Mouse (Mus musculus): ENCODE measurements at regions not wholly inside any gene's neighbourhood (a gene's known extent, or its start where the extent isn't known, plus 50 kb on each side); places are given as distances from the start of the nearest gene placed in this dataset.

GRCm38 (mm10) chr13:101625922-101626321 is 142.1 kb downstream of the Pik3r1 start:
- no peak for DNase-seq

- peak; percentile 7 for DNase-seq
These were observed 143.8 kb downstream of the Pik3r1 start for GRCm38 (mm10) chr13:101624179-101624581.

- DNase-seq: no peak
These were observed 145.4 kb downstream of the Pik3r1 start for GRCm38 (mm10) chr13:101622649-101623048.

GRCm38 (mm10) chr13:101620660-101621059 is 147.4 kb downstream of the Pik3r1 start:
- no peak for DNase-seq

GRCm38 (mm10) chr13:101619154-101619553 is 148.9 kb downstream of the Pik3r1 start:
- no peak for DNase-seq

- DNase-seq: no peak
These were observed 155.2 kb downstream of the Pik3r1 start for GRCm38 (mm10) chr13:101612786-101613185.

- no peak for DNase-seq
These were observed 156.3 kb downstream of the Pik3r1 start for GRCm38 (mm10) chr13:101611725-101612124.

- DNase-seq: no peak
These were observed 161.8 kb downstream of the Pik3r1 start for GRCm38 (mm10) chr13:101606184-101606730.

GRCm38 (mm10) chr13:101605685-101606084 is 162.3 kb downstream of the Pik3r1 start:
- no peak for DNase-seq

GRCm38 (mm10) chr13:101605051-101605450 is 163.0 kb downstream of the Pik3r1 start:
- DNase-seq: no peak

GRCm38 (mm10) chr13:101598126-101598485 is 169.9 kb downstream of the Pik3r1 start:
- DNase-seq: no peak

GRCm38 (mm10) chr13:101597243-101598125 is 170.5 kb downstream of the Pik3r1 start:
- no peak for DNase-seq

- DNase-seq: no peak
These were observed 173.4 kb downstream of the Pik3r1 start for GRCm38 (mm10) chr13:101594511-101595175.

GRCm38 (mm10) chr13:101592355-101592754 is 175.7 kb downstream of the Pik3r1 start:
- DNase-seq: no peak

- DNase-seq: no peak
These were observed 179.1 kb downstream of the Pik3r1 start for GRCm38 (mm10) chr13:101588905-101589304.

GRCm38 (mm10) chr13:101586787-101587186 is 181.2 kb downstream of the Pik3r1 start:
- DNase-seq: no peak

- DNase-seq: no peak
These were observed 191.5 kb downstream of the Pik3r1 start for GRCm38 (mm10) chr13:101576481-101576880.

- DNase-seq: no peak
These were observed 195.0 kb downstream of the Pik3r1 start for GRCm38 (mm10) chr13:101572809-101573590.

GRCm38 (mm10) chr13:101572246-101572645 is 195.8 kb downstream of the Pik3r1 start:
- DNase-seq: no peak

GRCm38 (mm10) chr13:101570034-101570433 is 198.0 kb downstream of the Pik3r1 start:
- DNase-seq: no peak

- peak; percentile 35 for DNase-seq
These were observed 198.9 kb downstream of the Pik3r1 start for GRCm38 (mm10) chr13:101568985-101569631.

GRCm38 (mm10) chr13:101565323-101565722 is 202.7 kb downstream of the Pik3r1 start:
- DNase-seq: no peak

All from embryo, embryonic 11 days (tissue).